Mouse (Mus musculus): ENCODE measurements around the gene Mpped2. TPM values are rescaled to one million over a fixed set of nuclear protein-coding genes. Genes with fewer than 3 reads are reported as not detected.
A peak's percentile ranks its signal among the peaks of the same experiment; 100 is the strongest.

The Mpped2 gene
- total and polyA plus RNA-seq, 2 experiments from 2014 or later = 42.6 to 79.4 TPM

- ATAC-seq (ENCODE audit: low FRiP score) (no peak), DNase-seq (ENCODE audit: low spot score) (no peak)
- Histone ChIP-seq H3K27me3 (ENCODE audit: insufficient read depth, low read length) (no peaks in the 10 kb centered on the region), H3K4me1 (ENCODE audit: insufficient read depth, low read length) (no peaks in the 10 kb centered on the region), H3K4me2 (ENCODE audit: low read depth, low read length, poor library complexity, severe bottlenecking) (peak overlapping the region; percentile 24; the same call in 1 of the 2 replicates), H3K27ac (ENCODE audit: low read depth, low read length) (no peak overlapping the region), H3K9me3 (ENCODE audit: low read length) (no peaks in the 10 kb centered on the region), H3K9ac (replicated peaks; ENCODE audit: low read length, poor library complexity, severe bottlenecking) (no peak overlapping the region), H3K36me3 (ENCODE audit: insufficient read depth, low read length) (no peaks in the 10 kb centered on the region), H3K4me3 (ENCODE audit: low read depth, low read length) (no peak overlapping the region)
- 27% methylated on average over 9 of the region's 9 CpGs for WGBS
- no peak for TF ChIP-seq CTCF (IDR thresholded peaks at IDR 0.05)
These were observed 9.8 kb upstream of the Mpped2 start for GRCm38 (mm10) chr2:106683185-106683831.

DNA sequence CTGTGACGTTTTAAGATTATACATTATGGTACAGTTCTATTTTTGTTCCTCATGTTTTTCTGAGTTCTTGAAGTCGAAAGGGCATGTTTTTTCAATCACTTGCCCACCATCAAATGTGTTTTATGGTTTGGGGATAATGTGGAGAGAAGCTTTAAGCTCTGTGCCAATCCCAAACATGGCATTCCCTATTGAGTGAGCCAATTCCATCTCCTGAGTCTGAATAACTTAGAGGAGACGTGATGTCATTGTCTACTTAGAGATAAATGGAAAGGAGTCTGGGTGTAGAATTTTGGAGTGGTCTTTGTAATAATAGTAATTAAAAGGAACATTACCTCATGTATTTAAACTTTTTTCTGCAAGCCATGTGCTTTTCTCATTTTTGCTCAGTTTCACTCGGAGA, 9.2 kb upstream of the Mpped2 start:
- Histone ChIP-seq H3K9ac (replicated peaks; ENCODE audit: low read length, poor library complexity, severe bottlenecking) (no peak overlapping the region), H3K27me3 (ENCODE audit: insufficient read depth, low read length) (no peaks in the 10 kb centered on the region), H3K4me3 (ENCODE audit: low read depth, low read length) (no peak overlapping the region), H3K4me1 (ENCODE audit: insufficient read depth, low read length) (no peaks in the 10 kb centered on the region), H3K36me3 (ENCODE audit: insufficient read depth, low read length) (no peaks in the 10 kb centered on the region), H3K4me2 (ENCODE audit: low read depth, low read length, poor library complexity, severe bottlenecking) (no peak overlapping the region; the same call in 1 of the 2 replicates), H3K27ac (ENCODE audit: low read depth, low read length) (no peak overlapping the region), H3K9me3 (ENCODE audit: low read length) (no peaks in the 10 kb centered on the region)
- ATAC-seq (ENCODE audit: low FRiP score) = no peak
- WGBS = 69% methylated on average over 4 of the region's 4 CpGs
- no peak for DNase-seq (ENCODE audit: low spot score)
- TF ChIP-seq CTCF (IDR thresholded peaks at IDR 0.05) = no peak

DNA sequence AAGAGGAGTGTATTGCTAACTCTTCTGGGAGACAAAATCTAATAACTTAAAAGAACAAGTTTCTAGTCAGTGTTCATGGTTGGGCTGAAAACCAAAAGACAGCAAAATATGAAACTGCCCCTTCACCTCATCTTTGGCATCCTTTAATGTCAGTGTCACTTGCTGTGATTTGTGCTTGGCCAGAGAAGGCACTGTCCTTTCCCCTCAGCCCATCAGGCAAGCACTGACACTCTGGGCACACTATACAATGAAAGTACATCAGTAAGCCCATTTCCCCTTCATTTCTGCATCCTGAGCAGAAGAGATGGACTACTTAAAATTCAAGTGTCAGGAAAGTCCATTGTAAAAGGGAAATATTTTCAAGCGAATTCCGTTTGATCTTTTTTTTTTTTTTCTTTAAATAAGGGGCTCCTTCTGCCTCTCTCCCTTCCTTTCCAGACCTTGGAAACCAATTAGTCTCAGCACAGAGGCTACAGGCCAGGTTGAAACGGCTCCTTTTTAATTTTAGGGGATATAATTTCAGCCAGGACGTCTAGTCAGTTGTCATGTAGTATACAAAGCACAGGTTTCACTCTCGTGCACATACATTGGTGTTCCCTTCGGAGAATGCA, 1.2 kb upstream of the Mpped2 start:
- WGBS = 7% methylated on average over 6 of the region's 6 CpGs
- Histone ChIP-seq H3K9me3 (ENCODE audit: low read length) (no peaks in the 10 kb centered on the region), H3K4me3 (ENCODE audit: low read depth, low read length) (no peak overlapping the region), H3K9ac (replicated peaks; ENCODE audit: low read length, poor library complexity, severe bottlenecking) (no peak overlapping the region), H3K27ac (ENCODE audit: low read depth, low read length) (no peak overlapping the region), H3K4me1 (ENCODE audit: insufficient read depth, low read length) (no peaks in the 10 kb centered on the region), H3K36me3 (ENCODE audit: insufficient read depth, low read length) (no peaks in the 10 kb centered on the region), H3K4me2 (ENCODE audit: low read depth, low read length, poor library complexity, severe bottlenecking) (peak overlapping the region; percentile 95; the same call in 1 of the 2 replicates), H3K27me3 (ENCODE audit: insufficient read depth, low read length) (no peaks in the 10 kb centered on the region)
- DNase-seq (ENCODE audit: low spot score) = no peak
- ATAC-seq (ENCODE audit: low FRiP score) = no peak
- TF ChIP-seq CTCF (IDR thresholded peaks at IDR 0.05) = no peak

GRCm38 (mm10) chr2:106692405-106692782, 675 bp upstream of the Mpped2 start:
- H3K27me3 ChIP-seq (ENCODE audit: insufficient read depth, low read length) = no peaks in the 10 kb centered on the region
- no peaks in the 10 kb centered on the region for H3K36me3 ChIP-seq (ENCODE audit: insufficient read depth, low read length)
- no peak for TF ChIP-seq CTCF (IDR thresholded peaks at IDR 0.05)
- H3K4me2 ChIP-seq (ENCODE audit: low read depth, low read length, poor library complexity, severe bottlenecking) = peak overlapping the region; percentile 95
- DNase-seq (ENCODE audit: low spot score) (no peak), ATAC-seq (ENCODE audit: low FRiP score) (no peak)
- no peaks in the 10 kb centered on the region for H3K9me3 ChIP-seq (ENCODE audit: low read length)
- H3K4me3 ChIP-seq (ENCODE audit: low read depth, low read length) = peak overlapping the region; percentile 95
- no peak overlapping the region; the same call in 1 of the 2 replicates for H3K27ac ChIP-seq (ENCODE audit: low read depth, low read length)
- 3% methylated on average over 14 of the region's 14 CpGs for WGBS
- no peak overlapping the region for H3K9ac ChIP-seq (replicated peaks; ENCODE audit: low read length, poor library complexity, severe bottlenecking)
- no peaks in the 10 kb centered on the region for H3K4me1 ChIP-seq (ENCODE audit: insufficient read depth, low read length)

DNA sequence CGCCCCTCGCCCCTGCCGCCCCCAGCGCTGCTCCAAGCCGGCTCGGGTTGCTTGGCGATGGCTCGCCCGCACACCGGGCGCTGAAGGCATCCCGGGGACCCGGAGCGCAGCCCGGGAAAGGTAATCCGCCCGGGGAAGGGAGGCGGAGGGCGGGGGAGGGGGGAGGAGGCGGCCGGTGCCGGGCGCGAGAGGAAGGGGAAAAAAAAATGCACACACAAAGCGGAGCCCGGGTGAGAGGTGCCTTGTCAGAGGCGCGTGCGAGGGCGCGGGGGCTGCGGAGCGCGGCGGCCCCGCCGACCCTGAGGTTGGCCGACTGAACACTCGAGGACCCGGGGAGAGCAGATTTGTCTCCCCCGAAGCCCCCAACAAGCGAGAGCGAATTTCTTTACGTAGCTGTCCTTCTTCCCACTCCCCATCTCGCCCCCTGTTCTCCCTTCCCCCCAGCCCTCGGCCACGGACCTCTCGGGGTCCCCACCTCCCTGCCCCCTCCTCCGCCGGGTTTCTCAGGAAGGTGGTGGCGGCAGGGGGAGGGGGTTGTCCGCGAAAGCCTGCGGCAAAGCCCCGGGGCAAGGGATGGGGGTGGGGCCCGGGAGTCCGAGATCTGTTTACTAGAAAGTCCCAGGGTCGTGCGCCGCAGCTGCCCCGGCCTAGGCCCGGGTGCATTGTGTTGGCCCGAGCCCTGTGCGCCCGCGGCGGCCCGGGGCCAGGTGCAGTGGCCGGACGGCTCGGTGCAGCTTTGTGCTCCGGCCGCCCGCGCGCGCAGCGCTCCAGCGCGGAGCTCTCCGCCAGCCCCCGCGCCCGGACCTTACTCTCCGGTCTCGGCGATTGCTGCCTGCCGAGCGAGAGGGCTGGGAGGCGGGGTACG, 865 bp downstream of the Mpped2 start:
- Histone ChIP-seq H3K4me1 (ENCODE audit: insufficient read depth, low read length) (no peaks in the 10 kb centered on the region), H3K9ac (replicated peaks; ENCODE audit: low read length, poor library complexity, severe bottlenecking) (peak overlapping the region; percentile 96), H3K27ac (ENCODE audit: low read depth, low read length) (peak overlapping the region; percentile 96), H3K4me3 (ENCODE audit: low read depth, low read length) (peak overlapping the region; percentile 95), H3K9me3 (ENCODE audit: low read length) (no peaks in the 10 kb centered on the region), H3K36me3 (ENCODE audit: insufficient read depth, low read length) (no peaks in the 10 kb centered on the region), H3K27me3 (ENCODE audit: insufficient read depth, low read length) (no peaks in the 10 kb centered on the region), H3K4me2 (ENCODE audit: low read depth, low read length, poor library complexity, severe bottlenecking) (peak overlapping the region; percentile 95)
- peak; percentile 62 for DNase-seq (ENCODE audit: low spot score)
- peak; percentile 65 for ATAC-seq (ENCODE audit: low FRiP score)
- no peak for TF ChIP-seq CTCF (IDR thresholded peaks at IDR 0.05)
- whole genome bisulfite sequencing = under 1% methylated on average over 75 of the region's 91 CpGs

DNA sequence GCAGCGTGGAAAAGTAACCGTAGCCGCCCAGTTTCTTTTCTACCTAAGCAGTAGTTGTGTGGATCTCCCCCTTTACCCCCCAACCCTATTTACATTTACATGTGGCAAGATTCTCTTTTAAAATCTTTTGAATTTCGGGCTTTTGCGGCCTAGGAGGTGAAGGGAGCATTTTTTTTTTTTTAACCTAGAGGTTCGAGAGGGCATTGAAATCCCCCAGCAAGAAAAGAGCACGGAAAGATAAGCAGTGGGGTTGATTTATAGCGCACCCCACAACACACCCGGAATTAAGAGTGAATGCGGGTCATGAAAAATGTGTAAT, 1.5 kb downstream of the Mpped2 start:
- TF ChIP-seq CTCF (IDR thresholded peaks at IDR 0.05) = no peak
- H3K4me1 ChIP-seq (ENCODE audit: insufficient read depth, low read length) = no peaks in the 10 kb centered on the region
- 0% methylated on average over 10 of the region's 10 CpGs for WGBS
- peak overlapping the region; percentile 96 for H3K27ac ChIP-seq (ENCODE audit: low read depth, low read length)
- no peaks in the 10 kb centered on the region for H3K9me3 ChIP-seq (ENCODE audit: low read length)
- no peak for ATAC-seq (ENCODE audit: low FRiP score)
- peak overlapping the region; percentile 95 for H3K4me3 ChIP-seq (ENCODE audit: low read depth, low read length)
- peak overlapping the region; percentile 95 for H3K4me2 ChIP-seq (ENCODE audit: low read depth, low read length, poor library complexity, severe bottlenecking)
- no peaks in the 10 kb centered on the region for H3K36me3 ChIP-seq (ENCODE audit: insufficient read depth, low read length)
- H3K9ac ChIP-seq (replicated peaks; ENCODE audit: low read length, poor library complexity, severe bottlenecking) = peak overlapping the region; percentile 96
- no peak for DNase-seq (ENCODE audit: low spot score)
- no peaks in the 10 kb centered on the region for H3K27me3 ChIP-seq (ENCODE audit: insufficient read depth, low read length)

Data from midbrain, postnatal 0 days (tissue).